Comparison of ENCODE assay signal across 9 mouse cellular contexts in genomic region chr19:20492491-20492890, GRCm38 (mm10). TPM values are rescaled to one million over a fixed set of nuclear protein-coding genes. Genes with fewer than 3 reads are reported as not detected.
A peak's percentile ranks its signal among the peaks of the same experiment; 100 is the strongest.
DNase-seq lines count a peak whose midpoint lies in the region; ATAC-seq lines count a peak whose summit lies in the region.
"Had no signal": no experiment of that assay in that cellular context is flagged by ENCODE, and none has a peak within 500 bp of the region (broad histone marks: within the 10 kb centered on the region; RNA-seq: fewer than 3 reads in every experiment).

Gene Aldh1a1 (plus strand): TSS chr19:20492715.

- ATAC-seq in forebrain, embryonic 13.5 days: no peak

- no peaks in the 10 kb centered on the region for H3K36me3 ChIP-seq in forebrain, embryonic 13.5 days (ENCODE audit: poor library complexity, severe bottlenecking)
- H3K36me3 ChIP-seq: limb, embryonic 15.5 days had no signal

- WGBS in forebrain, embryonic 13.5 days: 67% methylated on average over 2 of the region's 2 CpGs

- no peaks in the 10 kb centered on the region for H3K9me3 ChIP-seq in forebrain, embryonic 13.5 days (replicated peaks)
- H3K9me3 ChIP-seq: limb, embryonic 15.5 days had no signal

- H3K9ac ChIP-seq in forebrain, embryonic 13.5 days: no peak within 1 kb of the TSS
- H3K9ac ChIP-seq: limb, embryonic 15.5 days had no signal

- no peak within 1 kb of the TSS for H3K4me3 ChIP-seq in forebrain, embryonic 13.5 days
- H3K4me3 ChIP-seq: limb, embryonic 15.5 days had no signal

- H3K4me1 ChIP-seq in forebrain, embryonic 13.5 days: no peaks in the 10 kb centered on the region
- H3K4me1 ChIP-seq: limb, embryonic 15.5 days had no signal

- H3K4me2 ChIP-seq in forebrain, embryonic 13.5 days: no peak within 1 kb of the TSS
- H3K4me2 ChIP-seq: limb, embryonic 15.5 days had no signal

- H3K27me3 ChIP-seq in forebrain, embryonic 13.5 days: no peaks in the 10 kb centered on the region
- H3K27me3 ChIP-seq: limb, embryonic 15.5 days had no signal

- DNase-seq in cerebellum, adult 11-12 months: peak; percentile 32
- DNase-seq in cerebellum, postnatal 4 days (ENCODE audit: low spot score in 2 of 2): no peak
- peak; percentile 50 for DNase-seq in brain, adult 2 months (ENCODE audit: low read depth, low spot score)
- DNase-seq in heart, adult 8-10 months (ENCODE audit: low spot score): peak; percentile 74
- peak; percentile 42 to 60 for DNase-seq in lung, adult 18-20 months
- peak; percentile 20 to 71 for DNase-seq in urinary bladder, postnatal 36 days (ENCODE audit: low spot score in 2 of 2)
- DNase-seq in kidney, postnatal 25 days: no peak

- H3K27ac ChIP-seq in forebrain, embryonic 13.5 days: no peak within 1 kb of the TSS
- H3K27ac ChIP-seq: limb, embryonic 15.5 days had no signal

RNA-seq across cellular contexts. Expression of gene Aldh1a1, which starts in this region (rescaled TPM):
- 10 to 100 TPM; 13.8 to 26.4 (median 22.7) TPM for total RNA-seq in heart, adult 8-10 months (2022)
- polyA plus RNA-seq in forebrain, embryonic 13.5 days (2015; fragmentation: Nextera tagmentation; extraction: Ambion mirVana): 0.15 and 0.25 TPM in 2 replicates

Comparison
In these comparisons a context has a peak if more than half of its experiments do, and no peak if none do; other contexts are left out.
1. DNase-seq: peak in cerebellum, adult 11-12 months (single experiment), brain, adult 2 months (single experiment), heart, adult 8-10 months (single experiment), lung, adult 18-20 months (2 of 2) and urinary bladder, postnatal 36 days (2 of 2); none in cerebellum, postnatal 4 days (0 of 2) and kidney, postnatal 25 days (0 of 2).